Mouse (Mus musculus): ENCODE measurements around the gene Ccdc181.

- TF ChIP-seq CTCF (IDR thresholded peaks at IDR 0.05; ENCODE audit: extremely low read depth, insufficient read length, insufficient replicate concordance, low read depth, low read length), result no peak
- TF ChIP-seq POLR2A (IDR thresholded peaks at IDR 0.05; ENCODE audit: low read depth, low read length), result no peak
These were observed 1.2 kb downstream of the Ccdc181 start for GRCm38 (mm10) chr1:164276552-164276951.

Data from small intestine, adult 2 months (tissue).